Mouse (Mus musculus) kidney, postnatal 25 days (tissue): ENCODE measurements around the gene Adcy1.

ENCODE experiments used
- DNase-seq, 2 experiments: peaks; one replicate each; pipeline ENCODE4 v3.0.0; 2021; ENCODE audit warnings: mixed read lengths in 2 of 2

Adcy1 gene

DNA sequence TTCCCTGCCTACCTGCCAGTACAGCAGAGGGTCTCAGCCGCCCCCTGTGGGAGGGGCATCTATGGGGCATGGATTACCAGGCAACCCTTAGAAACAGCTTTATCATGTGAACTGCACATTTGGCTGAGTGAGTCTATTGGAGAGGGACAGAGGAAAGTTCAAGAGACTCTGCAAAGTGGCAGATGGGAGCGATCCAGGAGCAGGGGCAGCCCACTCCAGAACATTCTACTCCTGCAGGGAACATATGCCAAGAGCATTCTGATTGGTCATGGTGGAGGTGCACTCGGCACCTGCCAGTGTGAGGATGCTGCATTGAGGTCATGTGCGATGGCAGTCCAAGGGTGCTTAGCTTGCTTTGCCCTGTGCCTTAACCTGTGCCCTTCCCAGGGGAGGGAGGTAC lies 6.5 kb downstream of the Adcy1 start:
- no peak for DNase-seq

DNA sequence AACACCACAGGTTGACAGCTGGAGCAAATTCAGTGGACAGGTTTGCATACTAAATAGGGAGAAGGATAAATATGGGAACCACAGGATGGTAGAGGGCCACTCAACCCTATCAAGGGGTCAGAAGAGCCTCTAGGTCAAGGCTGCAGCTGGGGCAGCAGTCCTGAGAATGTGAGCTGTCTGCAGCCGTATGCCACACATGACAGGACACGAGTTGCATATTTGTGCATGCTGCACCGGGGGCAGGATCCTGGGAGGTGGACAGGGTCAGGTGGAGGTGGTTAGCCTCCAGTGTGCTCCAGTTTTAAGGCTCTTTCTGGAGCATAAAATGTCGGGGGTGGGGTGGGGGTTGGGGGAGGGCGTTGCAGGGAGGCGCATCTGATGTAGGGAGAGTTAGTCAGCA lies 8.3 kb downstream of the Adcy1 start:
- DNase-seq, result no peak

DNA sequence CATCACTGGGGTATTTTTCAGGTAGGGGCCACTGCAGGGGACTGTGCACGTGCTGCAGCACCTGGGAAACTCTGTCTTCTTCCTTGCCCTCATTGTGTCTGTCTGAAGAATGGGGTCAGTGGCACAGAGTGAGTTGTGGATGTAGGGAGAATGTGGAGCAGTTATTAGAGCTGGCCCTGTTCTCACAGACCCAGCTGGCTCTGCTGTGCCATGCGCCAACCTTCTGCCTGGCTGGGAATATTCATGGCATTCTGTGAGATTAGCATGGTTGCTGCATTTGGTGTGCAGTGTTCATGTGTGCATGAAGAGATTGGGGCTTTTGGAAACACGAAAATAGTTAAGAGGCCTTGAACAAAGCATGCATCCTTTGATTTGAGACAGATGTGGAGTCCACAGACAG lies 10.3 kb downstream of the Adcy1 start:
- DNase-seq, result no peak

DNA sequence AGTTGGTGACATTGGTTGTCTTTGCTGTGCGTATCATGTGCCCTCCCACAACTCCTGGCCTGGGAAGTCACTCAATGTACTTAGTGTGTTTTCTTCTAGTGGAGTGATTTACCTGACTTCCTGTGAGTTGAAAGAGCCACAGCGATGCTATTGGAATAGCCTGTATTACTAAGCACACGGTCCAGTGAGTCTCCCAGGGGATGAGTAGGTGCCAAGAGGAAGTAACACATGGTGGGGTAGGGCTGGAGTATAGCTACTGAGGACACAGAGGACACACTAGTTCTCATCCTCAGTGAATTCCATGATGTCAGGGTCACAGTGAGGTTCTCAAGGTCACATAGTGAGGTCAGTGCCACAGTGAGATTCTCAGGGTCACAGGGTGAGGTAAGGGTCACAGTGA lies 13.2 kb downstream of the Adcy1 start:
- no peak for DNase-seq

DNA sequence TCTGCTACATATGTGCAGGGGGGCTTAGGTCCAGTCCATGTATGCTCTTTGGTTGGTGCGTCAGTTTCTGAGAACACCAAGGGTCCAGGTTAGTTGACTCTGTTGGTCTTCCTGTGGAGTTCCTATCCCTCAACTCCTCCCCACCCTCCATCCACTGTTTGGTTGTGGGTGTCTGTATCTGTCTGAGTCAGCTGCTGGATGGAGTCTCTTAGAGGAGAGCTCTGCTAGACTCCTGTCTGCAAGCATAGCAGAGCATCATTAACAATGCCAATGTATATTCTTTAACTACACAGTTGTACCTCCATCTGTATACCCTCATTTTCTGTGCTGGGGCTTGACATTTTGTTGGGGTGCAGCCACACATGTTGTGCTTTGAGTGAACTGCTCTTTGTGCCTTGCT lies 18.6 kb downstream of the Adcy1 start:
- no peak for DNase-seq

DNA sequence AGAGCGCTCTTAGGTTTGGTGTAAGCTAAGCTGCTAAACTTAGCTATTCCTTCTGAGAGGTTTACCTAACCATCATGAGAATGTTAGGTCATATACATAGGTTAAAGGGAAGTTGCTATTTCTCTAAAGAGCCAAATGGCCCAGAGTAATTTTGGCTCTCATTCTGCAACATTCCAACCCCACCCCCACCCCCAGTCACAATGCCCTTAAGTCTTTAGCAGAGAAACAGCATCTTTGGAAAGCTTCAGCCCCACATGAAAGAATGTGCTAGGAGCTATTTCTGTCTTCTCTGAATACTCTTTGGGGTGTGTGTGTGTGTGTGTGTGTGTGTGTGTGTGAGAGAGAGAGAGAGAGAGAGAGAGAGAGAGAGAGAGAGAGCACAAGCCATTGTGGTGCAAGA lies 20.6 kb downstream of the Adcy1 start:
- DNase-seq, result no peak

DNA sequence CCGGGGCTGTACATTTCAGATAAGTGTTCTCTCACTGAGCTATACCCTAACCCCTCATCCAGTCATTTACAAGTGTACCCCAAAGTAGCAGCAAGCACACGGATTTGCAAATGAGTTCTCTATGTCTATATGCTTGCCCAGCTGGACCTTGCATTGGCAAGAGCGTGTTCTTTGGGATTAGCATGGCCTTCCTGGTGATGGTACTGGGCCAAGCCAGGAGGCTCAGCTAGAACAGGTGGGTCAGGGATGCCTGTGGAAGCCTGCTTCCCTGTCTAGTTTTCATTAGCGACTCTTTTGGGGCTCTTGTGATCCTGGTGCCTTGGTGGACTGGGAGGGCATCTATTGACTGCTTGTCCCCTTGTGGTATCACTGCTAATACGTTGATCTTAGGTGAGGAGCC lies 21.9 kb downstream of the Adcy1 start:
- no peak for DNase-seq

DNA sequence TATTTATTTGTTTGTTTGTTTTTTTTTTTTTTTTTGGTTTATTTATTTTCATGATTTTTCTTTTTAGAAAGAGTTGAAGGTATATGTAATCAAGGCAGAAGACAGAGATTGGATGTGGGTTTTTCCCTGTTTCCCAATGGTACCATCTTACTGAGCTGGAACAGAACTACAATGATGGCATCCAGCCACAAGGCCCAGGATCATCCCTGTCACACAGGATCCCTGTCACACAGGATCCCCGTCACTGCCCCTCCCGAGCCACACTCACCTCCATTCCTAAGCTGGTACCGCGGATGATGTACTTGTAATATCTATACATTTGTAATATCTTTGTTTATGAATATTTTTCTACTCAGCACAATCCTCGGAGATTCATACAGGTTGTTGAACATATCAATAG lies 27.8 kb downstream of the Adcy1 start:
- no peak for DNase-seq

DNA sequence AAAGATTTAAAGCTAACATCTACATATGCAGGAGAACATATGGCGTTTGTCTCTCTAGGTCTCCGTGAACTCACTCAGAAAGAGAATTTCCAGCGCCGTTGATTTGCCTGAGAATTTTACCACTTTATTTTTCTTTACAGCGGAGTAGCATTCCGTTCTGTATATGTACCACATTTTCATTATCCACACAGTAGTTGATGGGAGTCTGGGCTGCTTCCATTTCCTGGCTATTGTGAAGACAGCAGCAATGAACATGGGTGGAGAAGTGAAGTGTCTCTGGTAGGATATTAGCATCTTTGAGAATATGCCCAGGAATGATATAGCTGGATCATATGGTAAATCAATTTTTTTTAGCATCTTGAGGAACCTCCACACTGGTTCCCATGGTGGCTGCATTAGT lies 31.6 kb downstream of the Adcy1 start:
- DNase-seq, result no peak

DNA sequence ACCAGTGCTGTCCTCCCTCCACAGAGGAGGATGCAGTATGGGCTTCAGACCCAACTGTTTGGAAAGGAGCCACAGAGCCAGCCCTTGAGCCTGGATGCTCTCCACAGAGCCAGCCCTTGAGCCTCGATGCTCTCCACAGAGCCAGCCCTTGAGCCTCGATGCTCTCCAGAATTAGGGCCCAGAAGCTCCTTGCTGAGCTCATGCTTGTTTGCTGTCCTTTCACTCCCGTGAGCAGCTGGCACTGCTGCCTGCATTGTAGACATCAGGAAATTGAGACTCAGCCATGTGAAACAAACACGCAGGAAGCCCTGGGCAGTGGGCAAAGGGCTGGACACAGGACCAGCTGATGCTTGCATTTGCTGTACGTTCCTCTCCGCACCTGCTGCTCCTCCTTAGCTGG lies 38.4 kb downstream of the Adcy1 start:
- DNase-seq, result no peak

DNA sequence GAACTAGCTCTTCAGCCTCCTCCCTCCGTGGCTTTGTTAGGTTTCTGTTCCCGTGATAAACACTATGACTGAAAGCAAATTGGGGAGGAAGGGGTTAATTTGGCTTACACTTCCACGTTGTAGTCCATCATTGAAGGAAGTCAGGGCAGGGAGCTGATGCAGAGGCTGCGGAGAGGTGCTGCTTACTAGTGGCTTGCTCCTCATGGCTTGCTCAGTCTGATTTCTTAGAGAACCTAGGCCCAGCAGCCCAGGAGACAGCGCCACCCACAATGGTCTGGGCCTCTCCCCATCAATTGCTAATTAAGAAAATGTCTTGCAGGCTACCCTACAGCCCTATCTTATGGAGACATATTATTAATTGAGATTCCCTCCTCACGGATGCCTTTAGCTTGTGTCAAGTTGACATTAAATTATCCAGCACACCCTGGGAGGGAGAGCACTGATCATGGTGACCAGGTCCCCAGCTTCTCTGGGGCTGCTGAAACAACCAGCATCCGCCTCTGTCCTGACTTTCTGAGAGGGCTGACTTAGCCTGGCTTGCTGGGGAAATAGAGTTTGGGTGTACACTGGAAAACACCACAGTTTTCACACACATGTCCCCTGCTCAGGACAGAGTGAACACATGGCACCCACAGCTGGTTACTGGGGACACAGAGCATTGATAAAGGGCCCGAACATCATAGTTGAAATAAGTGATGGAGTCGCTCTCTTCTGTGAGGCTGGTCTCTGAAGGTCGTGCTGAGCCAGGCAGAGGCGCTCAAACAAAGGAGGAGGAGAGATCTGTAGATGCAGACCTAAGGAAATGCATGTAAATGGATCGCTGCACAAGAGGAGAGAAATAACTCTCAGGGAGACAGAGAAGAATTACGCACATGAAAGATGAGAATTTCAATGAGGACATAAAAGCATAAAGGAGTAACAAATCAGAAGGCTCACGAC lies 39.2 kb downstream of the Adcy1 start:
- no peak for DNase-seq

DNA sequence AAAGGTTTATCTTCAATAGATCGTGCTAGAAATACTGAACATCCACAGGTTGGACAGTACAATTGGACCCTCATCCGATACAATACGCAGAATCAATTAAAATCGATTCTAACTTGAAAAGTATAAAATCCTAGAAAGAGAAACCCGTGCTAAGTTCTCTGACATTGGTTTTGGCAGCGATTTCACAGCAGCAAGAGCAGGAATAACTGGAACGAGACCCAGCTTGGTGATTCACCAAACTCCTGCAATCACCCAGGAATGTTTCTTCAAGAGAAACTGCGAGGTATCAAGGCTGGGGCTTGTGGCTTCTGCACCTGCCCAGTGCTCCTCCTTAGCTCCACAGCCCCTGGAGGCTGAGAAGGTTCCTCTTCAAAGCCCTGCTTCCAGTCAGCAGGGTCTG lies 42.0 kb downstream of the Adcy1 start:
- no peak for DNase-seq

DNA sequence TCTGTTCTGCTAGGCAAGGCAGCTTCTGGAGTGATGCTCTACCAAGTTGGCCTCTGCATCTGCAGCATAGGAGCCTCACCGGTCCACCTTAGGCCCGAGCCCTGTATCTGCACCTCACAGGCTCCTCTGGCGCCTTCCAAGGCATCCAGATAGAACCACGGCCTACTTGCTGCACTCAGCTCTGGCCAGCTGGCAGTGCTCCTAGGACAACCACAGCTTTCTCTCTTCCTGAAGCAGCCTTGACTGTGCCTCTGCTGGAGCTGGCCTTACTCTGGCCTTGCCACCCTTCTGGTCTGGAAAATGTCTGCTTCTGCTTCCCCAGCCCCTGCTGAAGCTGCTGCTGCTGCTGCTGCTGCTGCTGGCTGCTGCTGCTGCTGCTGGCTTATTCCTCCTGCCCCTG lies 45.8 kb downstream of the Adcy1 start:
- DNase-seq, result no peak

DNA sequence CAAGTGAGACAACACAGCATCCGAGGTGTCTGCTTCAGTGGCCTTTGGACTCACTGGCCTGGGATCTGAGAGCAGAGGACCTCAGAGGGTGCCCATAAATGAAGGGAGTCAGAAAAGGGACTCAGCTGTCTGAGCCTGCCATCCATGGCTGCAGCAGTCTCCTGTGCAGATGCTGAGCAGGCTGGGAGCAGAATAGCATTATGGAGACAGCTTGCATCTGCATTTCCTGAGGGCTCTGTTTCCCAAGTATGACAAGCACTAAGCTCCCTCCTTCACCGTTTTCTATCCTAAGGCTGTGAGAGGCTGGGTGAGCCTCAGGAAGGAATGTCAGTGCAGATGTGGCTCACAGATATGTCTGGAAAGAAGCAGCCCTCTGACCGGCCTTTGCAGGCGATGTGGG lies 49.8 kb downstream of the Adcy1 start:
- no peak for DNase-seq

DNA sequence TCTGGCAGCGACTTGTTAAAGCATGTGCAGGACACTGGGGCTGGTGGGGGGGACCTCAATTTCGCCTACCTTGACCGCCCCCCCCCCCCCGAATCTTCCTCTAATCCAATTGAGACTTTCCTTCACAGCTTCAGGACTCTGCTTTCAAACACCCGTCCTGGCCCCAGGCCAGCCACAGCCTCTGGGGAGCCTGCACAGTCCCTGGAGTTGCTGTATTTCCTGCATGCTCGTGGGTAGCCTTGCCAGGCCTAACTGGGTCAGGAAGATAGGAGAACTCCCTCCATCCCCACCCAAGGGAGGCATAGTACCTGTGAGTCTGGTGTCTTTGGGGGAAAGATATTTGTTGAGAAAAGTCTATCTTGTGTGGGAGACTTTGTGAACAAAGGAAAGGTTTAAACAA lies 50.4 kb downstream of the Adcy1 start:
- no peak for DNase-seq

DNA sequence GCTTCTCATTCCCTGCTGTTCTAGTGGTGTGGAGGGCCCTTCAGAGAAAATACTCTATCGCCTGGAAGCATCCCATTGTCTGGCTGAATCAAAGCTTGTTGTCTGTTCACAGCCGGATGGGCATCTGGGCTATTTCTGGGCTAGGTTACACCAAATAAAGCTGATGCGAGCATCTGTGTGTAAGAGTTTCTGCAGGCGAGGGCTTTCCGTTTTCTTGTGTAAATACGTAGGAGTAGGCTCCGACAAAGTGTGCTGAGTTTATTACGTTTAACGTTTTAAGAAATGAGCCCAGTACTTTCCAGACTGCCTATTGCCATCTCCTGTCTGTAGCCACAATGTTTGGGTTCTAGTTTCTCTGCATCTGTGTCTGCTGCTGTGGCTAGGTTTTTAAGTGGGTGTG lies 51.0 kb downstream of the Adcy1 start:
- no peak for DNase-seq

DNA sequence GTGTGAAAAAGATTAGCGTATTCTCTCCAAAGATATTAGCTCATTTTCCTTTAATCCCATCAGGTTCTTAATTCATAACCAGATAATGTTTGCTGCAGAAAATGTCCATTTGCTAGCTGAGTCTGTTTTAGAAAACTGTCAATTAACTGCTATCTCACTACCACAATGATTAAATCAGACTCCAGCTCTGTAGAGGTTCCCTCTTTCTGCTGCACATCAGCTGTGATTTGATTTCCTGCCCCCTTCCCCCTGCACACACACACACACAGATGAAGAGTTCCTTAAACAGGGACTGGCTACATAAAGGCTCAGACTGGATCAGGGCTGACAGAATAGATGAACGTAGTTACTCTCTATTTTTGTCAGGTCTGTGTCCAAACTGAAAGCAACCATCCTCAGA lies 53.4 kb downstream of the Adcy1 start:
- no peak for DNase-seq

DNA sequence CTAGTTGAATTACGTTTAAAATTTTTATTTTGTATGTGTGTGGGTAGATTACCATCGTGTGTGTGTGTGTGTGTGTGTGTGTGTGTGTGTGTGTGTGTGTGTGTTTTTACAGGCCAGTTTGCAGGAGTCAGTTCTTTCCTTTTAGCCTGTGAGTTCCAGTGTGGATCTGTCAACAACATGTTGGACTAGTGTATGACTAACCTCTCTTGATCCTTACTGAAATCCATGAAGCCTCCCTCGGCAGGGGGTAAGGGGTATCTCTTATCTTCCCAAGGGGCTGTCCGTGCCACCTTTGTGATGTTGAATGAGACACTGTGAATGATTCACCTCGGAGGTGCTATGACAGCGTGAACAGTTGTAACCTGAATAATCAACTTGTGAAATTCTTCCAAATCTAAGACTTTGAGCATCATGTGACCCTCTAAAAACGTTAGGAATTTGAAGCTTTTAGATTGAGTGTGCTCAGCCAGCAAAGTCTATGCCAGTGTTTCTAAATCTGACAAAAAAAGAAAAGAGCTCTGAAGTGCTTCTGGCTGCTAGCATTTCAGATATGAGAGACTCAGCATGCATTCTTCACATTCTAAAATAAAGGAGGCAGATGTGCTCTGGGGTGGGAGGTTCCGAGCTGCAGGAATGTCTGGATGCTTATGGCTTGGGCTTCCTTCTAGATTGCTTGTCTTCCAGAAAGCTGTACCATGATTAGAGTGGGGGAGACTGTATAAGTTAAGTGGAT lies 66.2 kb downstream of the Adcy1 start:
- no peak for DNase-seq

DNA sequence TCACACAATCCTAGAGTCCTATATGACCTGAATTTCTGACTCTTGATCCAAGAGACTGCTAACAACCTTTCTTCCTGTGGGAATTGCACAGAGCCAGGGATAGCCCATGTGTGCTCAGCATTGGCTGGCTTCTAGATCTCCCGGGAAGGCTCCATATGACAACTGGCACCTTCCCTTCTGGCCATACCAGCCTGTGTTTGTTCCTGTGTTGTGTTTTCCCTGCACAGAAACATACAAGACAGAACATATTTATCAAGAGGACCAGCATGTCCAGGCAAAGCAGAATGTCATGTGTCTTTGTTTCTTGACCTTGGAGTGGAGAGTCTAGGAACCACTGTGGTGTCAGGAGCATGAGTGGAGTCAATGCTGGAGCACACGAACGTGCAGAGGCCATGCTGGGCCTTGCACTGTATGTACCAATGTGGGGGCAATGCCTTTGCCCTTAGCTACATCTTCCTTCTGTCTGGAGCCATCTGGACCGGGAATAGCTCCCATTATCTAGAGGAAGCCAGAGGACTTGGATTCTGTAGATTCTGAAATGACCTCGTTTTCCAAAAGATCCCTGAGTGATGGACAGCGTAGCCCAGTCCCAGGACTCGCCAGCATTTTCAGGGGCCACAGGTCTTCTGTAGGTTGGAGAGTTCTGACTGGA lies 69.6 kb downstream of the Adcy1 start:
- no peak for DNase-seq

DNA sequence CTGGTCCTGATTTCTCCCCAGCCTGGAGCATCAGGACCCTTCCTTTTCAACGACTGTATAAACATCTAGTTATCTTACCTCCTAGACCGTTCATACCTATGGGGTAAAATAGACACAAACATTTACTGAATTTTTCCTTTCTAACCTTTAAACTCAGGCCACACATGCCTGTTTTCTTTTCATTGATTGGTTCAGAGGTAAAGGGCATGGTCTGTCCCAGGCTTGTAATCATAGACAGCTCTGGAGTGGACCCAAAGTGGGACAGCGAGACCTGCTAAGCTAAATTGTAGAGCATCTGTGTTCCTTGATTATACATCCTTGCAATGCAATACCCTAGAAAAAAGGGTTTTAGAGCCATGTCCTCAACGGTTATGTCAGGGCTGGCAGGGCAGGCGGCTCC lies 70.4 kb downstream of the Adcy1 start:
- no peak for DNase-seq

DNA sequence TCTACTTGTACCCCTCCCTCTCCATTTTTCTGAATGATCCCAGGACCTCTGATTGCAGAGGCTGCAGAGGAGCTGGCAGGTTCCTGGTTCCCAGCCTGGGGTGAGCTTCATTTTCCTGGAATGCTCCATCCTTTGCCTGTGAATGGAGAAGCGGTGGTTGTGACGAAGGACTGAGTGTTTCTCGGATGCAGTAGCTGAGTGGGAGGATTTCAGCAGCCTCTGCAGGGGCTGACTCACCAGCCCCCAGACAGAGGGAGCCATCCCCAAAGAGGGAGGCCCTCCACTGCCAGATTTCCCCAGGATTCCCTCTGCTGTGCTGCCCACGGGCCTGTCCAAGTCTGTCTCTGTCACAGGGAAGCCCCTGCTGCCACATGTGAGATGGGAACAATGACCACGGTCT lies 71.0 kb downstream of the Adcy1 start:
- DNase-seq, result no peak

DNA sequence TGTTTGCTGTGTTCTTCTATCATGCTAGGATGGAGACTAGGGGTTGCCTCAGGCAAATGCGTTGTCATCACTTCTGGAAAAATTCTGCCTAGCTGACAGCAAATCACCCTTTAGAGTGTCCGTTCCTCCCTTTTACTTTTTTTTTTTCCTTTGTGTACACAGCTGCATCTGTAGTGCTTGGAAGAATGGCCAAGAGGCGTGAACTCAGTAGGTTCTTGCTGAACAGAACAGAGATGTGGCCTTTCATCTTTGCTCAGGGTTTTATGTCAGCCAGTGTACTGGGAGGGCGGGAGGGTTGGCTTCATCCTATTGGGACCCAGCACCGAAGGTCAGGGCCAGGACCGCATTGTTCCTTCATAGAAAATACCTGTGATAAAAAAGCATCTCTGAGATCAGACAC lies 72.0 kb downstream of the Adcy1 start:
- no peak for DNase-seq

DNA sequence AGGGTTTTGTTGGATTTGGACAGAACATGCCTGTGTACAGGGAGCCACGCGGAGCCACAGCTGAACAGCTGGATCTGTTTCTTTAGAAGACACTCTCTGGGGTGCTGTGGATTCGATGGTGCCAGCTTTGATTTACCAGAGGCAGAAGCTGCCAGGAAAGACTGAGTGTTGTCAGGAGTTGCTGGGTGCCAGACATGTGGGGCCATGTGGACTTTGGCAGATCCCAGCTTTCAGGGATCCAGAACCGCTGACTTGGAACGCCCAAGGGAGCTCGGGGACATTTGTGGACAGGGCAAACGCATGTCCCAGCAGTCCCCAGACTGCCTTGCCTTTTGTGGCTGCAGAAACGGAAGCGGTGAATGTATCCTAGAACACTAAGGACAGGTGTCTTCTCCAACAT lies 72.5 kb downstream of the Adcy1 start:
- peak; percentile 38 to 66 for DNase-seq
